ENCODE assay signal across 8 mouse cellular contexts in the genomic region with DNA sequence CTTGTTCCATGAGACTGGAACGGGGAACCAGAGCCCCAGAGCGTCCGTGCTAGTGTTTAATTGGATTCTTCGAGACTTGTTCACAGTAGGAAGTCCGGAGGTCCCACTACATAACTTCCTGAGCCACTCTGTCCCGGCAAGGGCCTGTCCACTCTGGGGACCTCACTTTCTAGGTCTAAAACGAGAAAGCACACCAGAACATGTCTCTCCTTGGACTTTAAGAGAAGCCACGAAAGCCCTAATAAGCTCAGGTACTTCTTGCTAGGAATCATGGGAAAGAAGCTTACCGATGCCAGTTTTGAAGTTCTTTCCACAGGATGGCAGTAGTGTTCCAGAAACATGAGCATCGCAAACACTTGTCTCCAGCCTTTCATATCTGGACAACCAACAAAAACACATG.
DNase-seq lines count a peak whose midpoint lies in the region; ATAC-seq and TF ChIP-seq lines count a peak whose summit lies in the region.

No protein-coding gene starts in this region.

- no peaks in the 10 kb centered on the region for H3K36me3 ChIP-seq in E14TG2a.4 (ENCODE audit: insufficient read depth, low read length)
- H3K36me3 ChIP-seq in embryonic facial prominence, embryonic 13.5 days, result no peaks in the 10 kb centered on the region
- no peaks in the 10 kb centered on the region for H3K36me3 ChIP-seq in hindbrain, embryonic 14.5 days (replicated peaks; ENCODE audit: control insufficient read depth, insufficient read depth)
- H3K36me3 ChIP-seq in liver, embryonic 15.5 days (replicated peaks), result no peaks in the 10 kb centered on the region

- no peaks in the 10 kb centered on the region for H3K4me1 ChIP-seq in E14TG2a.4 (replicated peaks; ENCODE audit: low read depth, low read length)
- no peaks in the 10 kb centered on the region for H3K4me1 ChIP-seq in embryonic facial prominence, embryonic 13.5 days
- H3K4me1 ChIP-seq in hindbrain, embryonic 14.5 days (replicated peaks; ENCODE audit: control insufficient read depth, insufficient read depth, low read length), result no peaks in the 10 kb centered on the region
- H3K4me1 ChIP-seq in liver, embryonic 15.5 days (replicated peaks), result no peaks in the 10 kb centered on the region

- 0 out of 2 replicates have a peak overlapping the region, but pooled peaks have one; percentile 32 for H3K9ac ChIP-seq in embryonic facial prominence, embryonic 13.5 days
- H3K9ac ChIP-seq in hindbrain, embryonic 14.5 days, result no peak overlapping the region
- H3K9ac ChIP-seq in liver, embryonic 15.5 days, result peak overlapping the region; percentile 6; the same call in 1 of the 2 replicates

- intact Hi-C loops in gastrocnemius, adult 2 months (cut with DNase I), result no loop called here
- intact Hi-C loops in gastrocnemius, postnatal 14 days (cut with DNase I; ENCODE audit: low total_unique reads), result no loop called here

- no peak for DNase-seq in gastrocnemius, adult 2 months
- no peak for DNase-seq in gastrocnemius, postnatal 14 days
- DNase-seq in hindbrain, embryonic 14.5 days (ENCODE audit: low spot score), result peak; percentile 60
- DNase-seq in ovary, postnatal 14 days (ENCODE audit: low spot score), result peak; percentile 49
- no peak for DNase-seq in right cerebral cortex, postnatal 25 days

- peak overlapping the region; percentile 78 for H3K4me3 ChIP-seq in gastrocnemius, adult 2 months
- H3K4me3 ChIP-seq in E14TG2a.4 (replicated peaks; ENCODE audit: low read length), result peak overlapping the region; percentile 70
- H3K4me3 ChIP-seq in embryonic facial prominence, embryonic 13.5 days, result peak overlapping the region; percentile 36
- H3K4me3 ChIP-seq in hindbrain, embryonic 14.5 days (replicated peaks; ENCODE audit: low read length), result peak overlapping the region; percentile 26
- peak overlapping the region; percentile 47 for H3K4me3 ChIP-seq in liver, embryonic 15.5 days (replicated peaks)

- WGBS in embryonic facial prominence, embryonic 13.5 days, result 54% methylated on average over 10 of the region's 10 CpGs
- 67% methylated on average over 10 of the region's 10 CpGs for WGBS in hindbrain, embryonic 14.5 days
- WGBS in liver, embryonic 15.5 days (ENCODE audit: insufficient replicate concordance), result 39% methylated on average over 10 of the region's 10 CpGs

- ATAC-seq in embryonic facial prominence, embryonic 13.5 days (ENCODE audit: insufficient number of reproducible peaks, insufficient read depth, low FRiP score, low TSS enrichment, low read depth), result no peak
- ATAC-seq in hindbrain, embryonic 14.5 days (ENCODE audit: low FRiP score), result no peak
- ATAC-seq in liver, embryonic 15.5 days (ENCODE audit: insufficient read depth), result no peak

- H3K4me2 ChIP-seq in embryonic facial prominence, embryonic 13.5 days, result peak overlapping the region; percentile 47
- peak overlapping the region; percentile 45 for H3K4me2 ChIP-seq in hindbrain, embryonic 14.5 days (replicated peaks)
- H3K4me2 ChIP-seq in liver, embryonic 15.5 days, result peak overlapping the region; percentile 53

- TF ChIP-seq CTCF in gastrocnemius, adult 2 months (IDR thresholded peaks at IDR 0.05), result peak; percentile 67
- peak; percentile 18; the same call in 1 of the 2 replicates for TF ChIP-seq CTCF in E14TG2a.4 (conservative IDR thresholded peaks at IDR 0.05; ENCODE audit: low read length)

- H3K9me3 ChIP-seq in E14TG2a.4 (ENCODE audit: low read length), result no peaks in the 10 kb centered on the region
- H3K9me3 ChIP-seq in embryonic facial prominence, embryonic 13.5 days, result no peaks in the 10 kb centered on the region
- H3K9me3 ChIP-seq in hindbrain, embryonic 14.5 days (ENCODE audit: control insufficient read depth, low read length), result no peaks in the 10 kb centered on the region
- H3K9me3 ChIP-seq in liver, embryonic 15.5 days (replicated peaks), result no peaks in the 10 kb centered on the region

- H3K27me3 ChIP-seq in E14TG2a.4 (ENCODE audit: insufficient read depth, low read length), result no peaks in the 10 kb centered on the region
- no peaks in the 10 kb centered on the region for H3K27me3 ChIP-seq in embryonic facial prominence, embryonic 13.5 days
- H3K27me3 ChIP-seq in hindbrain, embryonic 14.5 days (ENCODE audit: control insufficient read depth, insufficient read depth, low read length), result no peaks in the 10 kb centered on the region
- H3K27me3 ChIP-seq in liver, embryonic 15.5 days, result no peaks in the 10 kb centered on the region

- H3K27ac ChIP-seq in gastrocnemius, adult 2 months, result peak overlapping the region; percentile 88
- H3K27ac ChIP-seq in embryonic facial prominence, embryonic 13.5 days, result peak overlapping the region; percentile 16; the same call in 1 of the 2 replicates
- H3K27ac ChIP-seq in hindbrain, embryonic 14.5 days, result no peak overlapping the region
- H3K27ac ChIP-seq in liver, embryonic 15.5 days (replicated peaks), result no peak overlapping the region

Comparison
In these comparisons a context has a peak if more than half of its experiments do, and no peak if none do; other contexts are left out.
1. DNase-seq: peak in hindbrain, embryonic 14.5 days (single experiment) and ovary, postnatal 14 days (single experiment); none in gastrocnemius, adult 2 months (single experiment), gastrocnemius, postnatal 14 days (single experiment) and right cerebral cortex, postnatal 25 days (single experiment).
2. H3K27ac ChIP-seq: peak in gastrocnemius, adult 2 months (single experiment) and embryonic facial prominence, embryonic 13.5 days (single experiment); none in hindbrain, embryonic 14.5 days (single experiment) and liver, embryonic 15.5 days (single experiment).
3. H3K4me3 ChIP-seq: peak in every context shown above with its lines; median percentile 78 in gastrocnemius, adult 2 months; 70 in E14TG2a.4; 47 in liver, embryonic 15.5 days; 36 in embryonic facial prominence, embryonic 13.5 days; 26 in hindbrain, embryonic 14.5 days.
4. Peak in every context shown above with its lines, with median percentiles within 50 percentile points of each other: H3K4me2 ChIP-seq.